Mouse (Mus musculus) thymus, postnatal 25 days (tissue): Measurements from ENCODE around the gene Retreg1.

Experiments
- DNase-seq: peaks from one replicate; pipeline ENCODE4 v3.0.0; 2022

Gene Retreg1

GRCm38 (mm10) chr15:25884416-25884958, 41.5 kb downstream of the Retreg1 start:
- DNase-seq, result no peak

DNA sequence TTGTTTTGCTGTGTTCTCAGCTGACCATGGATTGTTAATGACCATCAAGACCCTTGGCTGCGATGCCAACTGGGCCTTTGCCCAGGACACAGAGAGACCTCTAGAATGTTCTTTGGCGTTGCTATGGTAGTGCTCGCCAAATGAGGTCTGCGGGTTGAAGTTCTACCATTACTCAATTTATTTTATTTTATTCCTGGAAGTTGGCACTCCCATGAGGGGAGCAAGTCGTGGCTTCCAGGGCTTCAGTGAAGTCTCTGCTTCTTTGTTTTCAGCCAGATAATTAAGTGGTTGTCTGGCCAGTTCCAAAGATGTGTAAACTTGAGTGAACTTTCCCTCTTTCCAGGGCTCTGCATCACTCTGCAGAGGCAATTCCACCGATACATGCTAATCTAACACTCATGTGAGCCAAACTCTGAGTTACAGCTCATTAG, 43.6 kb downstream of the Retreg1 start:
- DNase-seq, result no peak

DNA sequence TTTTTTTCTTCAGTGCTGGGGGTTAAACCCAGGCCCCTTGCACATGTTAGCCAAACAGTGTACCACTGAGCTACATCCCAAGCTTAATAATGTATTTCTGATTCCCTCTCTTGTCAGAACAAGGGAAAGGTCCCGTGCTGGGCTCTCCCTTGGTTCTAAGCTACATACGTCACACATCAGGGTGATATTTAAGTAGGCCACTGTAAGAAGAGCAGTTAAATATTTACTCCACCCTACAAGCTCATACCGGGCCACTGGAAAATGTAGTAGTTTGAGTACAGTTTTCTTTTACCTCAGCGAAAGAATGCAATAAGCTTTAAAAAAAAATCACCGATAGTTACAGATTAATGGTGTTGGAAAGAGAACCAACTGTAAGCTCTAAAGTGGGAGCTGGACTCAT, 46.9 kb downstream of the Retreg1 start:
- no peak for DNase-seq

DNA sequence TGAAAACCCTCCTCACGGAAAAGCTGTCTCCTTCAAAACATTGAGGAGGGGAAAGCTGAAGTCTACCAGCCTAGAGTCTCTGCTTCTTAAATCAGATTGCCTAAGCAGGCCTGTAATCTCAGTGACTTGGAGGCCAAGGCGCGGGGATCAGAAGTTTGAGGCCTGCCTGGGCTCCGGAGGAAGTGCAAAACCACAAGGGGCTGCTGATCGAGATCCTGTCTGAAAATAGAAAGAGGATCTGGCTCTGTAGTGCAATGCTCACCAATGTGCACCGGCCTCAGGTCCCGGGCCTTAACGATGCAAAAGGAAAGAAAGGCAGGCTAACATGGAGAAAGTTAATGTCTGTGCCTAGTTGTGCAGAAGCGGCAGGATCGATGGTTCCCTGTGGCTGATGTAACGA, 48.6 kb downstream of the Retreg1 start:
- DNase-seq, result peak; percentile 75

DNA sequence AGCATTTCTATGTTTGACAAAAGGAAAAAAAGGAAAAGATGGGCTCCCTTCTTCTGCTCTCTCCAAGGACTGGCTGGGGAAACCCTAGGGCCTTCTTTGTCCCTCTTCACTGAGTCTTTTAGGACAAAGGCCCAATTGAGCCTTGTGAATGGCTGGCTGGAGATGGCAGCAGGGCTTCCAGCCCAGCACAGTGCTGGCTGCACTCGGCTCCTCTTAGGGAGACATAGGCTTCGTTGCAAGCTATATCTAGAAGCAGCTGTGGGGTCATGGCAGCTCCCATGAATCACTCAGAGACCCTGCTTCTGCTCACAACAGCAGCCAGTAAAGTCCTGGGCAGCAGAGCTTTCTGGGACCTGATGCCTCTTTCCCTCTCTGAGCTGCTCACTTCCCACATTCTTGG, 50.3 kb downstream of the Retreg1 start:
- no peak for DNase-seq

DNA sequence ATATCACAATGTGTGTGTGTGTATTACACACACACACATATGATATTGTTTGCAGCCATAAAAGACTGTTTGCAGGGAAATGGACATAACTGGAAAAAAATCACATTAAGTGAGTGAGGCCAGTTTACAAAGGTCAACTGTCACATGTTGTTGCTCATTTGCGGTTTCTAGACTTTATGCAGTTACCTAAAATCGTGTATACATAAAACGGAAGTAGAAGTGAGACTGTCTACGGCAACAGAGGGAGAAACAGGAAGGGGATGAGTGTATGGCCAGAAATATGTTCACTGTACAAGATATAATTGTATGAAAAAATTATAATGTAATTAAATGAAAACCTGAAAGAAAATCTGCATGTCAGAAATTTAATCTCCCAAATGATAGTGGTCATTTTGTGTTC, 53.8 kb downstream of the Retreg1 start:
- DNase-seq, result no peak

GRCm38 (mm10) chr15:25897617-25898016, 54.6 kb downstream of the Retreg1 start:
- DNase-seq, result peak; percentile 29

DNA sequence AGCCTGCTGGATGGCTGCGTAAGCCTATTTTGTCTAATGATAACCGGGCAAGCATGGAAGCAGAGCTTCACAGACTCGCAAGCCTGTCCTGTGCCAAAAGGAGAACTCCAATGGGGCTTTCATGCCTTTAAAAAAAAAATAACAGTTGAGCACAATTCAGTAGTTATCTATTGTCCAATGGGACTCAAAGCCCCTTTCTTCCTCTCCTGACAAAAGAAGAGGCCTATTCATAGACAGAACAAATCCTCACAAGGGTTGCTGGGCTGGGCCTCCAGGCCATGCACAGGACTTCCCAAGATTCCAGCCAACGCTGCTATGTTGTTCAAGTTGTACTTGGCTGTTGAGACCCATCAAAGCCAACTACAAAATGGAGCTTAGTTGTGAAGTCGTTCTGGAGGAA, 56.0 kb downstream of the Retreg1 start:
- no peak for DNase-seq

DNA sequence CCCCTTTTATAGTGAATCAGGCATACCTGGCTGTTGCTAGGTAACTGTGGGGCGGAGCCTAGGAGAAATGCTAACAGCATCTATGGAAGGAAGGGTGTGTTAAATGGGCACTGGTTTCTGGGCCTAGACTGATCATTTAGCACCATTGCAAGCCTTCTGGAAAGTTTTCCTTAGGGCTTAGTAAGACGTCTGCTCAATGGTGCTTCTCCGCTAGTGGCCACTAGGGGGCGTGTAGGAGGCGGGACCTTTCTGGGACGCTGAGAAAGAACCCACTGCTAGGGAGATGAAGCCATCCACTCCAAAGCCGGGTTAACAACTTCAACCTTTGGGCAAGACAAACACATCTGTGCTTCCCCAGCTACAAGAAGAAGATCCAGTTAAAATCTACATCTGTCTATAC, 57.6 kb downstream of the Retreg1 start:
- peak; percentile 78 for DNase-seq

DNA sequence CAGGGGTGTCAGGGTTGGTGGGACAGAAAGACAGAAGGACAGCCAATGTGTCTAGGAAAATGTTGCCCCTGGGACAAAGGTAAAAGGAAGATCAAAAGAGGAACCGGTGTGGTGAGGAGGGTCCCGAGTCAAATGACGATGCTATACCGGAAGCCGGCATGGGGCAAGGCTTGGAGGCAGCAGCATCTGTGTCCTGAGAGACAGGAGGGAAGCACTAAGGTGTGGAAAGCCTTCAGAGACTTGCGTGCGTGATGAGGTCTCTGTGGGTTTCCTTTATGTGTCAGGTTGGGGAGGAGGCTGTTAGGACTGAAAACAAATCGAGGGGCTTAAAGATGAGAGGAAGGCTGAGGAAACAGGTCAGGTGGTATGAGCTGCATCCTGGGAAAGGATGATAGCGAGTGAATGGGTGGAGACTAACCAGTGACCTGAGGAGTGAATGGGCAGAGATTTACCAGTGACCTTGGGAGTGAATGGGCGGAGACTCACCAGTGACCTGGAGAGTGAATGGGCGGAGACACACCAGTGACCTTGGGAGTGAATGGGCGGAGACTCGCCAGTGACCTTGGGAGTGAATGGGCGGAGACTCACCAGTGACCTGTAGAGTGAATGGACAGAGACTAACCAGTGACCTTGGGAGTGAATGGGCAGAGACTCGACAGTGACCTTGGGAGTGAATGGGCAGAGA, 60.1 kb downstream of the Retreg1 start:
- no peak for DNase-seq

GRCm38 (mm10) chr15:25904435-25905021, 61.5 kb downstream of the Retreg1 start:
- no peak for DNase-seq

DNA sequence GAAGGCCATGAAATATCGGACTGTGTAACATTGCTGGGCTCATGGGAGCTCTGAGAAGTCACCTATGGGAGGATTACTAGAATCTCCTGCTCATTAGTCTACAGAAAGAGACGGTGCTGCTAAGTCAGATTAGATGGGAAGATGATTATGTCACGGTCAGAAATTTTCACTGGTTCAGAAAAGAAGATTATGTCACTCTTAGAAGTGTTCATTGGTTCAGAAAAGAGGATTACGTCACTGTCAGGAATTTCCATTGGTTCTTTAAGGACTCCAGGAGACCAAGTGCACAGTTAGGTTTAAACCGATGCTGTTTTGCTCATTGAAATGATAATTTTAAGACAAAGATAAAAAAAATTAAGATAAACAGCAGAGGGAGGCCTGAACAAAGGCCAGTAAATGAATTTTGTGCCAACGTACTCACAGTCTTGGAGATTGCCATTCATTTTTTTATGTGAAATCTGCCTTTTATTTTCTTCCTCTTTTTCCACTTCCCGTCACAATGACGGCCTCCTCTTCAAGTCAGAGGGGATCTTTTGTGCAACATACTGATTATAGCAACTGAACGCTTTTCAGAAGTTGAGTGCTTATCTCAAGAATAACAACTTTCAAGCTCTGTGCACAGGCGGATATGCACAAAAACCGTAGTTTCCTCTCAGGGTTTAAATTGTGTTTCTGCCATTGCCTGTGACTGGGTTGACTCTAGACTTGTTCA, 67.0 kb downstream of the Retreg1 start:
- no peak for DNase-seq

DNA sequence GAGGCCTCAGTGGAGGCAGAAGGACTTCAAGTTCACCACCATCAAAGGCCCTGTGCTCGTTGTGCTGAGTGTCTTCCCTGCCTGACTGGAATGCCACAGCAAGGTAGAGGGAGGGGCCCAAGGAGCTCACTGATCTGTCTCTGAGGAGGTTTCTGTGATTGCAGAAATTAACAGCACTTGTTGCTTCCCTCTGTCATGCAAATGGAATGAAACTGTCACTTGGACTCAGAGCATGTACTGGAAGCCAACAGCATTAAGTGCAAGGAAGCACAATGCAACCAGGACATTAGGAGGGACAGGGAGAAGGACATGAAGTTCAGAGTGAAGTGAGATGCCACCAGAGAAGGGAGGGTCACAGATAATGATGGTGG, 67.5 kb downstream of the Retreg1 start:
- peak; percentile 19 for DNase-seq

GRCm38 (mm10) chr15:25910924-25911323, 67.9 kb downstream of the Retreg1 start:
- no peak for DNase-seq

DNA sequence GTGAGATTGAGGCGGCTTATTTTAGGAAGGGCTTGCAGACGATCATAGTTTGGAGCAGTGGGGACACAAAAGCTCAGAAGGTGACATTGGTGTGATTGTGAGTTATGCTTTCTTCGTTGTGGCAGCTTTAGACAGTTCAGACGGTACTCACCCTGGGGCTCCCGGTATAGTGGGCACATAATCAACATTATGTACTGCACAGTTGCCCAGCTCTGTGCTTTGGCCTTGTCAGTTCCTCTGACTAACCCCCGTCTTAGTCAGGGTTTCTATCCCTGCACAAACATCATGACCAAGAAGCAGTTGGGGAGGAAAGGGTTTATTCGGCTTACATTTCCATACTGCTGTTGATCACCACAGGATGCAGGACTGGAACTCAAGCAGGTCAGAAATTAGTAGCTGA, 69.9 kb downstream of the Retreg1 start:
- no peak for DNase-seq

DNA sequence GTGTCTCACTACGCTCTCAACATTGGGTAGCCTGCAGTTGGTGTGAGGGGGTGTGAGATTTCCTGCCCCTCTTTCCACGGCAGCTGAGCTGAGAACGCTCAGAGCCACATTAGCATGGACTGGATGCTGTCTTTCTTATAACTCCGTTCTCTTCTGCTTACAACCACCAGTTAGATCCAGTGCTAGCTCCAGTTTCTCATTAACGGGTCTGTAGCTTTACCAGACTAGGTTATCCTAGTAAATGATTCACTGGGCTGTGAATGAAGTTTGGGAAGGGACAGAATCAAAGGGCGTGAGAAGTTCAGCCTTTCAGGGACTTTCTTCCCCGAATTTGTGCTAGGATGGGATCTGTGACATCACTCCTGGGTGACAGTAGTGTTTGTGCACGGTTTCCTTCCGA, 70.7 kb downstream of the Retreg1 start:
- no peak for DNase-seq

DNA sequence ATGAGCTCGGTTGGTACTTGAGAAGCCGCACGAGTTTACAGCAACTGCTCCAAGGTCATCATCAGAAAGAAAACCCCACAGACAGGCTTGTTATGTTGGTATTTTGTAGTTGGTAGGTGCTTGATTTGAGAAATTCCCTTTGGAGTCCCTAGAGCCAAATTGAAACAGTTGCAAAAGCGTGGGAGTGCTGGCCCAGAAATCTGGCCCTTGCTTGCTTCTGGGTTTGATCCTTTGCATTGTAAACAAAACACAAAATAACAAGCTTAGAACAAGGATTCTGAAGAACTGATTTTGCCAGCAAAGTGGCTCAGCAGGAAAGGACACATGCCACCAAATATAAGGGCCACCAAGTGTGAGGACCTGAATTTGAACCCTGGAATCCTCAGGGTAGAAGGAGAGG, 71.2 kb downstream of the Retreg1 start:
- no peak for DNase-seq

DNA sequence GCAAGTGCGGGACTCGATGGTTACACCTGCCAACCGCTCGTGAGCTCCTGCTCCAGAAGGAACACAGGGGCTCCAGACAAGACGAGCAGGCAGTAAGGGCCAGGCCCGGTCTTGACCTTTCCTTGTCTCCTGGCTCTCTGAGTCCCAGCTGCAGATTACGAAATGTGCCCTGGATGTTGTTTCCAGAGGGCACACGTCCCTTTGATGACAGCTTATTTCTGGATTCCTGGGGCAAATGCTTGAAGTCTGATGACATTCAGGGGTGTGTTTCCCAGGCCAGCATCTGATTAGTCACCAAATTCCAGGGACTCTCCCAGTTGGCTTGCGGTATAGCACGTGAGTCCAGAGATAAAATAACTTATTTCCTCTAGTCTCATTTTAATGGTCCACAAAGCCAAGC, 72.0 kb downstream of the Retreg1 start:
- DNase-seq, result no peak

- no peak for DNase-seq
These were observed 72.7 kb downstream of the Retreg1 start for GRCm38 (mm10) chr15:25915574-25916205.

DNA sequence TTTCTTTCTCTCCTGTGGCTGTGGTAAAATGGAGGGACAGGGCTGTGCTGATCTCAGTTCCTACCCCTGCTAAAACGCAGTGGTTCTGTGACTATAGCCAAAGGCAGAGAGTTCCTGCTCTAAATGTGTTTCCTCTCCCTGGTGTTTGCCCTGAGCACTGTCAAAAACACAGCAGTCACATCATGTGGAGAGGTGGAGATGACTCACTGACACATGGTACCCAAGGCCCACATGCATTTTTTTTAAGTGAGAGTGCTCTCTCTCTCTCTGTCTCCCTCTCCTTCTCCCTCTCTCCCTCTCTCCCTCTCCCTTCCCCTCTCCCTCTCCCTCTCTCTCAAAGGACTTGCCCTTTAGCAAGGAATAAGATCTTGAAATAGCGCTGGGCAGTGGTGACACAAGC, 73.3 kb downstream of the Retreg1 start:
- DNase-seq, result no peak

DNA sequence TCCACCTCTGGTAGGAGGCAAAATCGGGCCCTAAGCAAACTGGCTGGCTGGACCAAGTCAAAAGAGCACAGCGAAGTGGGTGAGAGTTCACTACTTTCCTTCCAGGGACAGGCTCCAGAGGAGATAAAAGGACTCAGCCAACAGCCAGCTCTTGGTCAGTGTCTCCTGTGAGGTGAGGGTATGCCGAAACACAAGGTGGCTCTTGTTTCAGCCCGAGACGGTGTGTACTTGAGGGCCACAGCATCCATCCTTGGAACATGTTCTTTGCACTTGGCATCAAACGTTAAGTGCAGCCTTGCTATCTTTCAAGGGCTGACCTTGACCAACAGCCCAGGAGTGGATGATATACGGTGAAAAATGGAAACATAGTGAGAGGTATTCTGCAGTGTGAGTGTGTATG, 75.7 kb downstream of the Retreg1 start:
- DNase-seq, result no peak

- DNase-seq, result no peak
These were observed 77.0 kb downstream of the Retreg1 start for GRCm38 (mm10) chr15:25919995-25920394.

DNA sequence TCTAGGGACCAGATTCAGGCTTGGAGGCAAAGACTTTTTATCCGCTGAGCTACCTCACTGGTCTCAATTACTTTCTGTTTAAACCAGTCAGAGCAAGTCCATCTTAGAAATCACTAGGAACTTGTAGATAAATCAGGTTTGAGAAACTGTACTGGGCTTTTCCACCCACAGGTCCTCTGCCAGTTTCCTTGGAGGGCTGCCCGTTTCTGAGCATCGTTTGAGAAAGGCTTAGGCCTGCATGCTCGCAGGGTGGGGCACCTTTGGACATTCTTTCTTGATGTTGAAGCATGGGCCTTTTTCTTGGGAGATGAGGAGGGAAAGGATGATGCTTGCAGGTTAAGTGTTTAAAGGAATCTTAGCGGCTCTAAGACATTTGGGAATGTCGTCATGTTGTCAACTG, 77.9 kb downstream of the Retreg1 start:
- DNase-seq, result no peak

DNA sequence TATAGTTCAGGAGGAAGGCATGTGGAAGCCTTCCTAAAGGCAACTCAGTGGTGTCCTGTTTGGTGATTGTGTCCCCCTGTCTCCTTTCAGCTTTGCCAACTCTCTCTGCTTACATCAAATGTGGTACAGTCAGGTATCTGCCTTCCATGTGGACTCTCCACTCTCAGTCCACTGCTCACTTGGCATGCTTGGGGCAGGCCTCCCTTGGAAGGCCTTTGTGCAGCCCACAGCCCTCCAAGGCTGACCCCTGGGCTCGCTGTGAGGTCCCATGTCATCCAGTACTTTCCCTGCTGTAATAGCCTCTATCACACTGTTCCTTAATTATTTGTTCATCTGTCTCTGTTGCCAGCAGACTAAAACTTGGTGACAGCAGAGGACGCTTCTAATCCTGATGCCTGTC, 79.0 kb downstream of the Retreg1 start:
- no peak for DNase-seq
